Mouse (Mus musculus): ENCODE data around the gene Zfp874a. TPM values are rescaled to one million over a fixed set of nuclear protein-coding genes. Genes with fewer than 3 reads are reported as not detected.
A peak's percentile ranks its signal among the peaks of the same experiment; 100 is the strongest.
"Not testable (repeated sequence)": the region's sequence is repeated elsewhere in the genome, so short reads cannot be mapped to it uniquely, and the experiment has no call there.

The Zfp874a gene
- total RNA-seq (2021): 19.0 and 23.5 TPM in 2 replicates
- long read RNA-seq, transcript Zfp874a-202 (4 exons, 3,238 nt): major isoform, 5 of 13 reads
- long read RNA-seq, partial matches to known transcripts: 1 of 13 reads
- long read RNA-seq, other reads (novel, unspliced or antisense): 4 of 13 reads

DNA sequence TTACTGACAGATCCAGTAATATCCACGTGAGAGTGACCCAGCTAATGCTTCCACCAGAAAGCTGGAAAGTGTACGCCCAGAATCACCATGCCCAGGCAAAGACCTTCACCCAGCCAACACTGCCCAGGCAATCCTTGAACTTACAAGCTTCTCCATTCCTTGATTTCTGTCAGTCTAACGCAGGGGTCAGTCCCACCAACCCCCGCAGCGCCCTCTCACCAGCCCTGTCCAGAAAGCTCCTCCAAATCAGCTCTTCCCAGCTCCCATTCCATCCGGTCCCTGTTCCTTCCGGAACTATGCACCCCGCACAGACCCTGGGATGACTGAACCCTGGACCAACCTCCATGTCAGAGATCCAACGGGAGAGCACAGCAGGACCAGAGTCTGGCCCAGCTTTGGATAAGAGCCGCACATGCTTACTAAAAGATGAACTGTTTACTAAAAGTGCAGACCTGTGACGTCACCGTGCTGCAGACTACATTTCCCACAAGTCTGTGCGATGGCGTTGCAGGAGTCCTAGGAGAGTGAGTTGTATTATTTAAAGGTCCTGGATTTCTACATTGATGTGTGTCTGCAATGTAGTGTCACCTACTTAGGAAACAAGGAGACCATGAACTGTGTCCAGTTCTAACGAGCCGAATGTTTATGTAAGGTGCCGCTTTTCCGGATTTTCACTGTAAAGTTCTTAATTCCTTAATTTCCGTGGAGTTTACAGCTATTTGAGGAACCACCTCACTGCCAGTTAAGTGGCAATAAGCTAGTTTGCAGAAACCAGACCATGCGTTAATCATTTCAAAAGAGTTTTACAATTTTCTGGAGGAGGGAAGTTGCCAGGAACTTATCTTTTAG is at the start of gene Zfp874a:
Zfp874a (minus strand) TSS at position 453 of the 849 bp plus-strand sequence.
- peak; percentile 83 for DNase-seq

DNA sequence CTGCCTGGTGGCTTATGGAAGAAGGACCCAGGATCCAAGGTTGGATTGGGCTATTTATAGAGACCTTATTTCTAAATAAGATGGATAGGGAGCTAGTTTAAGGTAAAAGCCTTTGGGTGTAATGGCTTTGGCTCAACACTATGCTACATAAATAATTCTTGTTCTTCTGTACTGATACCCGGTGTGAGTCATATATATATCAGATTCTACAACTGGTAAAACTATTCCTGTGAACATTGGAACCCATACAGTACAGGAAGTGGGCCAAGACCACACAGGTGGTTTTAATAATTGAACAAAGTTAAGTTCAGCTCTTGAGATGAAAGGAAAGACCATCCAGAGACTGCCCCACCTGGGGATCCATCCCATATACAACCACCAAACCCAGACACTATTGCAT is 49.5 kb upstream of the Zfp874a start:
- no peak for DNase-seq

DNA sequence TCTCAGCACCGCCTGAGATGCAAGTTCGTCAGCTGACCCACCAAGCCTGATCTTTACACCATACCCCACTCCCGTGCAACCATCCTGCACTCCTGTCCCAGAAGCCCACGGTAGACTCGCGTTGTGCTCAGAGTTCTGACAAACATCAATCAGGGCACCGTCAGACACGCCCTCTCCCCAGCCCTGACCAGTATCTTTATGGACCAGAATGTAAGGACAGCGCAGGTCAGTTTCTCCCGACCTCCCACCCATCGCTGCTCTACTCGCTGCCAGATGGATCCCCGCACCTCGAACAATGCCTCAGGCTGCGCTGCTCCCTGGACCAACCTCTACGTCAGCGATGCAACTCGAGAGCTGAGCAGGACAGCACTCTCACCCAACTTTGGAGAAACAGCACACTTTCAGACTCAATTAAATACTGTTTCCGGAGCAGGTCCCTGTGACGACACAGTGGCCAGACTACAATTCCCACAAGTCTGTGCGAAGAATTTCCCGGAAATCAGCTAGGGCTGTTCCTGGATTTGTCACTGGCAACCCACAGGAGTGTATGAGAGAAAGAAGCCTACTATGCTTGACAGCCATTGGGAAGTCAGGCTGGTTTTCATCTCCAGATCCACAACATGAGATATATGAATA is 48.8 kb upstream of the Zfp874a start, which contains the start of gene Zfp58:
Zfp58 (minus strand) TSS at position 472 of the 636 bp plus-strand sequence.
- DNase-seq: peak; percentile 62

DNA sequence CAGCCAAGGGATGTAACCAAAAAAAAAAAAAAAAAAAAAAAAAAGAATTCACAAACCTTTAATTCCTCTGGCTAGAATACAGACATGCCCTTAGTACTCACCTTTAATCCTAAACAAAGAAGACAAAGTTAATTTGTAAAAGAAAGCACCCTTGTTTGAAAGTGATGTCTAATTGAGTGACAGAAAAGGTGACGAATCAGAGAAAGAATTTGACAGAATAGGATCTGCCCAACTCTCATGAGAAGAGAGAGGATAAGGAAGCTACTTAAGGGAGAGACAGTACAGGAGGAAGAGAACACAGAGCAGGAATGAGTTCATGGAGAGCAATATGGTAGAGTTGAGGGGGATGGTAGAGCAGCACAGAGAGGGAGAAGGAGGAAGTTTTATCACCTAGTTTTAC is 44.2 kb upstream of the Zfp874a start:
- DNase-seq: no peak

DNA sequence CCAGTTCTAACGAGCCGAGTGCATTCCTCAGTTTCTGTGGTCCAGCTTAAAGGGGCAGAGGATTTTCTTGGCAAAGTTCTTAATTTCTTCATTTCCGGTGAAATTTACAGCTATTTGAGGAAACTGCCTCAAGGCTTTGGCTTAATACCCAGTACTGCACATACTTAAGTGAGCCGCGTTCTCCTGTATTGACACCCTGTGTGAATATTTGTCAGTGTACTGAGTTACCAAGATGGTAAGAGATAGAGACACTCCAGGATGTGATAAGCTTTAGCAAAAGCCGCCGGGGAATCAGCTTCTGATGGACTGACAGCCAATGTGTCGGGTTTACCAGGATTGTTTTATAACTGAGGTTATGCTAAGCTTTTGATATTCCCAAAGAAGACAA is 33.0 kb upstream of the Zfp874a start:
- DNase-seq: no peak

DNA sequence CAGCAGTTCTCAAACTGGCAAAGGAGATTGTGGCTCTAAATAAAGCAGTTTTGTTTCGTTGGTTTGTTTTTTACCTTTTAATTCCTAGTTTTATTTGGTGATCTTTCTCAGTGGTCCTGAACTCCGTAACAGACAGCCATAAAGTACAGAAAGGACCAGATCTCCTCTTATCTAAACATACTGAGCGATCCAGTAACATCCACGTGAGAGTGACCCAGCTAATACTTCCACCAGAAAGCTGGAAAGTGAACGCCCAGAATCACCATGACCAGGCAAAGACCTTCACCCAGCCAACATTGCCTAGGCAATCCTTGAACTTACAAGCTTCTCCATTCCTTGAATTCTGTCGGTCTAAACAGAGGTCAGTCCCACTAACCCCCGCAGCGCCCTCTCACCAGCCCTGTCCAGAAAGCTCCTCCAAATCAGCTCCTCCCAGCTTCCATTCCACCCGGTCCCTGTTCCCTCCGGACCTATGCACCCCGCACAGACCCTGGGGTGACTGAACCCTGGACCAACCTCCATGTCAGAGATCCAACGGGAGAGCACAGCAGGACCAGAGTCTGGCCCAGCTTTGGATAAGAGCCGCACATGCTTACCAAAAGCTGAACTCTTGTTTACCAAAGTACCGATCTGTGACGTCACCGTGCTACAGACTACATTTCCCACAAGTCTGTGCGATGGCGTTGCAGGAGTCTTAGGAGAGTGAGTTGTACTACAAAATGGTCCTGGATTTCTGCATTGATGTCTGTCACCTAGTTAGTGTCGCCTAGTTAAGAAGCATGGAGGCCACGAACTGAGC is 32.4 kb upstream of the Zfp874a start, which contains the start of gene Zfp874b:
Zfp874b (minus strand) TSS at position 634 of the 799 bp plus-strand sequence.
- DNase-seq: peak; percentile 71

DNA sequence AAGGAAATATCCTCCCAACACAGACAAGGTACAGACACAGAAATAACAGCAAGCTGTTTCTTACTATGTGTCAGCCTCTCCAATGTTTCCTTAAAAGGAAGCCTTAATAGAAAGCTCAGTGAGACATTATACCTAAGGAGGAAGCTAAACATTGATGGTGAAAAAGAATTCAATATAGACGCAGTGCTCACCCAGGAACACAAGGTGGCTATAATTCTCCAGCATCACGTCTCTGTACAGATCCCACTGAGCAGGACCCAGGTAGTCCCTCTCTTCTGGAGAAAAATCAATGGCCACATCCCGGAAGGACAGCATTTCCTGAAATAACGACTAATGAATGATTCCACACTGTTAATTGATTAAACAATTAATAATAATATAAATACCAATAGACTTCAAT is 30.1 kb upstream of the Zfp874a start:
- DNase-seq: no peak

DNA sequence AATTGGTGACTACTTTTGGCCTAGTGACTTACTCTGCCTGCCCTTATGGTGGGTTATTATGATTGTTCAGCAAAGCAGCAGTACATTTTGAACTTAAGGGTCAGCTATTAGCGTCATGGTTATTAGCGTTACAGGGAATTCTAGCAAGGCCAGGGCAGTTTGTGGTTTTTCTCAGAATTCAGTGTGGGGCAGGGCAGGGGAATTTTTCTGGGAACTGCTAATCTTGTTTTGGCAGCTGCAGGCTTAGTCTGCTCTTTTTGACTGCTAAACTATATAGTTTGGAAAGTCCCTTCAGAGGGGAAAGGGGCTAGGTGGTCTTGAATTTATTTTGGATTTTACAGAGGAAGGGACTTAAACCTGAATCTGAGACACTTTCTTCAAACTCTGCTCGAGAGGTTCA is 17.9 kb upstream of the Zfp874a start:
- DNase-seq: no peak

DNA sequence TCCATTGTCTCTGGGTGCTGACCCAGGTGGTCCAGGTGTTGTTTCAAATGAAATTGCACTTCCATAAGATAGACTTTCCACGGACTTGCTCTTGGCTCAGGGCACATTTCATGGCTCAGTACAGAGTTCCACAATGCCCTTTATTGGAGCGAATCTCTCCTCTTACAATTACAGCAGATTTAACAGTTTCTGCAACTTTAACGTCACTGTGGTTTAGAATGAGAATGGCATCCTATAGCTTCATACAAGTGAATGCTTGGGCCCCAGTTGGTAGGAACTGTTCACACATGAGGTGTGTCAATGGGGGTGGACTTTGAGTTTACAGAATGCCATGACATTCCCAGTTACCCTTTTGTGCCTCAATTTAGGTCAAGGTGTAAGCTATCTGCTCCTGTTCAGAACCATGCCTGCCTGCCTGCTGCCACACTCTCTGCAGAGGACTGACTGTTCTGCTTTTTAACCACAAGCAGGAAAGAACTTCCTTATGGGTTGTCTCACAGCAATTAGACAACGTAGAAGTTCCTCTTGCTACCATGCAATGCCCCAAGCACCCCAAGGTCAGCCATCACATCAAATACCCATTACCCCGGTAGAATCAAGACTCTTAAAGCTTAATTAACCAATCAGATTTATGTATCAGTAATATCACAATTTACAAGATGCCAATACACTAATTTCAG is 12.2 kb upstream of the Zfp874a start:
- DNase-seq: not testable (repeated sequence)

DNA sequence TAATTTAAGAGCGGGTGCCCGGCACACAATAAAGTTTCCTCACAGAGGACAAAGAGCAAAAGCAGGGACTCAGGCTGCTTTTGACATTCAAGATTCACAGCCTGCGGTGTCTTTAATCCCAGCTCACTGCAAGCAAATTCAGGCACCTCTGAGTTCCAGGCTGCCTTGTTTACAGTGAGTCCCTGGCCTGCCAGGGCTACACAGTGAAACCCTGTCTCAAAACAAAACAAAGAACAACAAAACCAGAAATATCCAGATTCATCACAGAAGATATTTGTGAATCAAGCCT is 541 bp upstream of the Zfp874a start:
- DNase-seq: no peak

DNA sequence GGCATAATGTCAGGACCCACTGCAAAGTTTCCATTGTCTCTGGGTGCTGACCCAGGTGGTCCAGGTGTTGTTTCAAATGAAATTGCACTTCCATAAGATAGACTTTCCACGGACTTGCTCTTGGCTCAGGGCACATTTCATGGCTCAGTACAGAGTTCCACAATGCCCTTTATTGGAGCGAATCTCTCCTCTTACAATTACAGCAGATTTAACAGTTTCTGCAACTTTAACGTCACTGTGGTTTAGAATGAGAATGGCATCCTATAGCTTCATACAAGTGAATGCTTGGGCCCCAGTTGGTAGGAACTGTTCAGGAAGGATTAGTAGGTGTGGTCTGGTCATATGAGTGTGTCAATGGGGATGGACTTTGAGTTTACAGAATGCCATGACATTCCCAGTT is 14.3 kb downstream of the Zfp874a start:
- not testable (repeated sequence) for DNase-seq

DNA sequence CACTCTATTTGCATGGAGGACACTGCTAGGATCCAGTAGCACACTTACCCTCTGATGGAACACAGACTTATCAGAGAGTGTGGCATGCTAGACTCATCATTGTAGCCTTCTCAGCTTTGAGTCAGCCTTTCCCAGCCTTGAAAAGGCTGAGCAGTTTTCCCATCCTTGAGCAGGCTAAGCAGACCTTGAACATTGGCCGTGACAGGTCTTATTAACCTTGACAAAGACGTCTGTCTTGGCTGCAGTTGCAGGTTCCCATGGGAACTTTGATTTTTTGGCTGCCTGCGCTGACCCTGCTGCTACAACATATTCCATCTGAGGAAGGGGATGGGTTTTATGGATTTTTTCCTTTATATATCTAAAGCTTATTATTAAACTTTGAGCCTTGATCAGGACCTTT is 23.3 kb downstream of the Zfp874a start:
- DNase-seq: peak; percentile 55

DNA sequence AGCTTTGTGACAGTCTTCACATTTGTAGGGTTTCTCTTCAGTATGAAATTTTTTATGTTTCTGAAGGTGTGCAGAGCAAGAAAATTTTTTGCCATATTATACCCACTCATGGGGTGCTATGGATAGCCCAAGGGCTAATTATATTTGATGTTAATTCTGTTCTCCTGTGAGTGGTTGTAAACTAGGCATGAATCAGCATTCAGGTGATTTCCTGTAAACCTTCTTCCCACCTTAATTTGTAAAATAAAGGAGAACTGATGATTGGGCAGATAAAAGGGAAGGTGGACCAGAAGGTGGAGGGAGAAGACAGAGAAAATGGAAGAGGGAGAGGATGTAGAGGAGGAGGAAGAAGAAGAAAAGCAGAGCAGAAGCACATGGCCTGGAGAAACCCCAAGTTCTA is 25.7 kb downstream of the Zfp874a start:
- not testable (repeated sequence) for DNase-seq

DNA sequence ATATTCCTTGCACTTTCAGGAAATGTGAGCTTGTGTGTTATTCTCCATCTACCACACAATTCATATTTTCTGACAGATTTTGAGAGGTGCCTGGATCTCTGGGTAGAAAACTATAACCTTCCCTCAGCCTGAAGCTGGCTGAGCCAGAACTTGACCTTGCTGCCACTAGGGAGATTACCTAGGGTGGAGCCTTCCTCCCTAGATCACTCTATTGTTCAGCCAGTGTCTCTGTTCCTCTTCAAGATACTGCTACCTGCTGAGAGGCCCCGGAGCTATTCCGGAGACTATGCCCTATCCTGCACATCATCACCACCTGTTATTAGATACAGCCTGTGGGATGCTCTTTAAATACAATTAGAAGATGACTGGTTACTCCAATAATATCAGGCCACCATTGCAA is 28.9 kb downstream of the Zfp874a start:
- not testable (repeated sequence) for DNase-seq

DNA sequence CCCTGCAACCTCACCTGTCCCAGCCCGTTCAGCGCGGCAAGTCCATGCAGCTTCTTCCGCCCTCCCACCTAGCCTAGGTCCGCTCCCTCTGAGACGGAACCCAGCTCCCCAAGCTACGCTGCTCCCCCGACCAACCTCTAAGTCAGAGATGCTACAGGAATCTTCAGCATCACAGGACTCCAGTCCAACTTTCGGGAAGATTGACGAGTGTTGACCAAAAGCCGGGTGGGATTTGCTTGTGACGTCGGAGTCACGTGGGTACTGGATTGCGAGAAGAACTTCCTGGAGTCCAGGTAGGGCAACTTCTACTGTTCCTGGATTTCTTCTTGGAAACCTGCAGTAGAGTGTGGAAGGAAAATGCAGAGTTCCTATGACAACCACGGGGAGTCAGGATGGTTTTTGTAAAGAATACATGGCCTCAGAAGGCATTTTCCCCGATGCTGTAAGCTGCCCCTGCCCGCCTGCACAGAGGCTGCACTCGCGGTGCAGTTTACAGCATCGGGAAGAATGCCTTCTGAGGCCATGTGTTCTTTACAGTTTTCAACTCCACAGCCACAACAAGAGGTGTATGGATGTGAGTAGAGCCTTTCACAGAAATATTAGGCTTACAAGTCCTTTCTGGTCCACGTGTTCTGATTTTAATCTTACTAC is 30.1 kb downstream of the Zfp874a start, which contains the start of gene Zfp459:
Zfp459 (minus strand) TSS at position 212 of the 651 bp plus-strand sequence.
- DNase-seq: peak; percentile 24

DNA sequence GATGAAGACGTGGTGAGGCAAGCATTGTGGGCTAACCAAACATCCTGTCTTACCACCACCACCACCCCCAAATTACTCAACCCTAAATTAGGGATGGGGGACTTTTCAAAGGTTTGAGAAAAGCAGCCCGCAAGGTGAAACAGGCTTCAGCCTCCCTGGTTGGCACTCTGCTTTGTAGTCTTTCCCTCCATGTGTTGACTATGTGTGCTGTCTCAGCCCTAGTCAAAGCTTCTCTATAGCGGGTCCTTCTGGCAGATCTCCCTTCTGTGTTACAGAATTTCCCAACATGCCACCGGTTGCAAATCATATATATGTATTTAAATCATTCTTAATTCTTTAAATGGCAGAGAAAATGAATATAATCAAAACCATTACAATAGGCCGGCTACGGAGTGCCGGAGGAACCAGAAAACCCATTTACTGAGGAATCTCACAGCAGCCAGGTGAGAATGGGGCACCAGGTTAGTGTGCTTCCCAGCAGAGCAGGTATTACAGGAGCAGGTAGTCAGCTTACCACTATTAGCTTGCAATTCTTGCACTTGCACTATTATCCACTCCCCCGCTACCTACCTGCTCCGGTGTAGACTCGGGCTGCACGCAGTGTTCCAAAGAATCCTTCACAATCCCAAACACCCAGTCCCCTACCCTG is 30.7 kb downstream of the Zfp874a start:
- no peak for DNase-seq

DNA sequence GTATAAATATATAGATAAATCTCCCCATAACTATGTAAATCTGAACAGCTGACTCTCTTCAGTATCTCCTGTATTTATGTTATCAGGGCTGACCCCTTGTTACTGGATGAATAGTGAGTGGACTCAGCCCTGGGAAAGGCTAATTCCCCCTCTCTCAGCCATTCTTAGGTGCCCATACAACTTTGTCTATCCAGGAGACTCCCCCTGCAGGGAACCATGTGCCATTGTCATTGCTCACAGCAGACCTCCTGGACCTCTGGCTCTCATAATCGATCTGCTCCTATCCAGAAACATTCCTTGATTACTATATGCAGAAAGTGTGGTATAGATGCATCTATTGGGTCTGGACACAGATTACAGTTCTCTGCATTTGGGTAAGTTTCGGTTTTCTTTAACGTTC is 34.6 kb downstream of the Zfp874a start:
- no peak for DNase-seq

DNA sequence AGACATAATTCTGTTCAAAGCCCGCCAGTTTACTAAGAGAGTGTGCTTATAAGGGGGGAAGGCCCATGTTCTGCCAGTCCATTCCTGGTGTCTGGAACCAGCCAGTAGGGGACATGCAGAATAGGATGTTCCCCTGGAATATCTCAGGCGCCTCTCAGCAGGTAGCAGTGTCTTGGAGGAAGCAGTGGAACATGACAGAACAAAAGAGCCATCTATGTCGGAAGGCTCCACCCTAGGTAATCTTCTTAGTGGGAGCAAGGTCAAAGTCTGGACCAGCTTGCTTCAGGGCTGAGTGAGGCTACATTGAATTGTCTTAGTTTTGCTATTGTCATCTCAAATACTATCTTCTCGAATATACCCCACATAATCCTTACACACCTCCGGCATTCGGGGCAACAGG is 35.7 kb downstream of the Zfp874a start:
- DNase-seq: no peak

DNA sequence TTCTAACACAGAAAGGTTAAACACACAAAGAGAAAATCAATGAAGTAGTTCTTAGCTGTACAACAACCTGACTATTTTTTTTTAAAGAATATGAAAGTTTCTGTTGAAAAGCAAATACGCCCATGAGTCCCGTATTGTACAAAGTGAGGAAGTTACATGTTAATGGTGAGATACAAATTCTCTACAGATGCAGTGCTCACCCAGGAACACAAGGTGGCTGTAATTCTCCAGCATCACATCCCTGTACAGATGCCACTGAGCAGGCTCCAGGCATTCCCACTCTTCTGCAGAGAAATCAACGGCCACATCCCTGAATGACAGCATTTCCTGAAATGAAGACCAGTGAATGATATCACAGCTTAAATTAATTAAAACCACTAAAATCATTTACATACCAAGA is 37.8 kb downstream of the Zfp874a start:
- not testable (repeated sequence) for DNase-seq

DNA sequence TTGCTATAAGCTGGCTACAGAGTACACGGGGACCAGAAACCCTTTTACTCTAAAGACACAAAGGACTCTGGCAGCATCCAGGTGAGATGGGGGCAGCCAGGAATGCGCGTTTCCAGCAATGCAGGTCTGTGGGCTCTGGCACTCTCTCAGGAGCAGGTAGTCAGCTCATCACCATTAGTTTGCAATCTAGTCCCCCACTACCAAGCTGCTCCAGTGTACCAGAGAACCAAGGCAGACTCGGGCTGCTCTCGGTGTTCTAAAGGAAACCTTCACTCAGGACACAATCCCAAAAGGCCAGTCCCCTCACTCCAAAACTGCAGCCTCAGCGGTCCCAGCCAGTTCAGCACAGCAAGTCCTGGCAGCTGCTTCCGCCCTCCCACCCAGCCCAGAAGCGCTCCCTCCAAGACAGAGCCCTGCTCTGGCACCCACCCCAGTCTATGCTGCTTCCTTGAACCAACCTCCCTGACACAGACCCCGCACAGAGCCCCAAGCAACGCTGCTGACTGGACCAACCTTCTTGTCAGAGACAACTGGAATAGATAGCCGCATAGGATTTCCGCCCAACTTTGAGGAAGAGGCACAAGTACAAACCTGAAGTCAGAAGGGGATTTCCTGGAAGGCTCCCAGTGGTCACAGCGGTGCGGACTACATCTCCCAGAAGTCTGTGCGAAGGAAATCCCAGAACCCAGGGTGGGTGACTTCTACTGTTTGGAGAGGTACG is 52.1 kb downstream of the Zfp874a start, which contains the start of gene Zfp429:
Zfp429 (minus strand) TSS at position 637 of the 721 bp plus-strand sequence.
- peak; percentile 54 for DNase-seq
